Mouse (Mus musculus) gastrocnemius, adult 18-20 months (tissue): ENCODE measurements around the gene Crim1. TPM values are rescaled to one million over a fixed set of nuclear protein-coding genes. Genes with fewer than 3 reads are reported as not detected.

Experiments
- DNase-seq: peaks from one replicate; pipeline ENCODE4 v3.0.0; 2021; ENCODE audit warnings: low spot score
- total RNA-seq, 2 experiments: library from RNA; stranded (reverse); gene quantifications; 2 replicates each; pipeline ENCODE4 v1.2.3; 2021

The Crim1 gene
- total RNA-seq, 2 experiments from 2014 or later = 53.6 to 74.0 TPM

GRCm38 (mm10) chr17:78283271-78283992 is 83.4 kb downstream of the Crim1 start:
- no peak for DNase-seq

DNA sequence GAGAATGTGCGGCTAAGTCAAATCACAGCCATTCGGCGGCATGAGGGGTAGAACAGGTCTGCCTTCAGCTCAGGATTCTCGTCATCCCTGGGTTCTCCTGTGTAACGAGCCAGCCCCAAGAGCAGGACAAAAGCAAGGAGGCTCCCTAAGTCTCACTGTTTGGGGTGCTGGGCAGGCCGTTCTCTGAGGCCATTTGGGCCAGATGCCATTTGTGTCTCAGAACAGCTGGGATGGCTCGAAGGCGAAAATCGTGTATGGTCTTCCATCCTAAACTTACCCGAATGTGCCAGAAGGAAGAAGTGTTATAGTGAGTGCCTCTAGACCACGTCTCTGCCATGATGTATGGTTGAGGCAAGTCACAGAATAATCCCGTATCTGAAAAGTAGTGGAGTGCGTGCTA is 86.0 kb downstream of the Crim1 start:
- no peak for DNase-seq

DNA sequence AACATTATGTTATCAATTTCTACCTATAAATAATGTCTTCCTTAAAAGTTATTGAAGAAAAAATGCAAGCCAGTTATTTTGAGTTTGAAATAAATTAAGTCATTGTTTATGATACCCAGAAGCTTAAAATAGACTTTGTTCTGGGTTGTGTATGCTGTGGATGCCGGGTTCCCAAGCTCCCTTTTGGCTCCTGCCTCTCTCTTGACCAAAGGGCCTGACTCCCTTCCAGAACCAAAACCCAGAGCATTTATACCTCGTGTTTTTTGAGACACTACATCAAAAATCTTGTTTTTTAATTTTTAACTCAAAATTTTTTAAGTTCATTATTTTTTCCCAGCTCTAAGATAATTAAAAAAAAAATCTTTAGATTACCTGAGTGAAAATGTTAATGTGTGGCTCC is 87.3 kb downstream of the Crim1 start:
- DNase-seq = no peak

DNA sequence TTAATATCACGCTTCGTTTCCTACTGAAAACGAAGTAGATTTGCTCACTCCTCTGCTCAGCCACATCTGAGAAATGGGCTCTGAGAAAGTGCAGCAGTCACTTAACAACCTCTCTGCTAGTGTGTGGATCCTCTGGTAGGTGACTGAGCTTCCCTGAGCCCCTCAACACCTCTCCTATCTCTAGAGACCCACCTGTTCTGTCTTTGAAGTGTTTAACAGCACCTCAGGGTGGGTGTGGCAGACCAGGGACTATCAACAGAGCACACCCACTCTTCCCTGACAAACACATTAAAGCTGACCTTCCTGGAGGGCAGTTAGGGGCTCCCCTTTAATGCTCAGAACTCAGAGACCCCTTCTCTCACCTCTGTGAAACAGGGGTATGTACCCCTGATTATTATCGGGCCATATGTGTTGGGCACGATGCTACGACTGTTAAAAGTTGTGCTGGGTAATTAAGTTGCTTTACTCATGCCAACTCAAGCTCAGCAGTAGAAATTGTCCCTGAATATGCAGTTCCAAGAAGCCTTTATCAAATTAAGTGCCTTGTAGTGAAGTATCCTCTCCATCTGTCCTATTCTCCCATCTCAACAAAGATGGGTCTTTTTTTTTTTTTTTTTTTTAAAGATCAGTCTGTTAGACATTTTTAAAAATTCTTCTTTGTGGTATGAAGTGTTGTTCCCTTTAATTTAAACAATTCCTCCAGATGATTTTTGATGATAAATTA is 90.3 kb downstream of the Crim1 start:
- DNase-seq = no peak

- no peak for DNase-seq
Observed at GRCm38 (mm10) chr17:78291030-78291429, 91.0 kb downstream of the Crim1 start.

DNA sequence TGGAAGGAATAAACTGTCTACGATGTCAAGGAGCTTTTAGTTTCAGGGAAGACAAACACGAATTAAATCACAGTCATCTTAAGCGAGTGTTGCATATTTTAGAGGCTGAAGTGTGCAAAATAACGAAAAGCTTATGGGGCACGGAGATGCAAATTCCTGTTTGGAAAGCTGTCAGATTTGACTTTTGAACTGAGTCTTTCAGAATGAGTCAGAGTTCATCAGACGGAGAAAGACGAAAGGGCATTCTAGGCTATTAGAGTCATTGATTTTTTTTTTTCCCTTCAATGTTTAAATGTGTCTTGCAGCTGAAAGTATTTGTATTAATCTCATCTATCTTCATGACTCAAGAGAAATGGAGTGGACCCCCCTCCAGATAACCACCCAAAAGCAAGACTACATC is 92.3 kb downstream of the Crim1 start:
- DNase-seq = no peak

- DNase-seq = no peak
Observed at GRCm38 (mm10) chr17:78292827-78293488, 92.9 kb downstream of the Crim1 start.

- DNase-seq = no peak
Observed at GRCm38 (mm10) chr17:78295979-78296378, 95.9 kb downstream of the Crim1 start.

- no peak for DNase-seq
Observed at GRCm38 (mm10) chr17:78298140-78298539, 98.1 kb downstream of the Crim1 start.

DNA sequence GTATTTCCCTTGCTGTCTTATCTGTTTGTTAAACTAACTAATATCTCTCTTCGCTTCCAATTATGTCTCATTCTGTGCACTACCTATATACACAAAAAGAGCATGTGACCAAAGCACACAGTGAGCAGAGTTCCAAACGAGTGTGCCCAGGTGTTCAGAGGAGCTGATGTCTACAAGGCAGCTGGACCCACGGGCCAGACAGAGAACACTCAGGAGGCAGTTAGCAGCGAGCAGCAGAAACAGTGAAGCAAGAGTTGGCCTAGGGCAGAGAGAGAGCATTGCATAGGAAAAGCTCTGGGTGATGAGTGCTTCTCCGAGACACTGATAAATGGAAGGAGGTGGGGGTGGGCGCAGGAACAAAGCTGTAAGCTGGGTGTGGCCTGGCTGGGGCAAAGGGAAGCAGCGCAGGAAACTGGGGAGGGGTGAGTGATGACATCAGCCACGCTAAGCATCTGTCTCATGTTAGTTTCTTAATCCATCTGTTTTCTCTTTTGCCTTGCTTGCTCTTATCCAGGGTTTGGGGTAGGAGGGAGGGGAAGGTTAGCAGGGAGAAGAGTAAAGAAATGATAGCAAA is 99.0 kb downstream of the Crim1 start:
- no peak for DNase-seq

DNA sequence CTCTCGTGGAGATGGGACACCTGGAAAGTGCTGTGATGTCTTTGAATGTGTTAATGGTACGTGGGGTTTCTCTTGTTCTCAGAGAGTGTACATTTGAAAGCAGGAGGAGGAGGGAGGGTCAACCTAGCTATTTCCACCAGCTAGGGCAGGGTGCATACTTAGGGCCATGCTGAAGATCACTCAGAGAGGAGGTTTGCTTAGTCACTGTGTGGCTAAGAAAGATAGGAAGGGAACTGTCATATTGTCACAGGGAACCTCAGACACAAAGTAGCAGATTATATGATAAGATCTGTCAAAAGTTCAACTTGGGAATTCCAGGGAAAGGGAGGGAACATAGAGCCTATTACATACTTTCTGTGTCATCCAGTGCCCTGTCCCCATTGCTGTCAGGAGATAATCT is 103.0 kb downstream of the Crim1 start:
- no peak for DNase-seq

DNA sequence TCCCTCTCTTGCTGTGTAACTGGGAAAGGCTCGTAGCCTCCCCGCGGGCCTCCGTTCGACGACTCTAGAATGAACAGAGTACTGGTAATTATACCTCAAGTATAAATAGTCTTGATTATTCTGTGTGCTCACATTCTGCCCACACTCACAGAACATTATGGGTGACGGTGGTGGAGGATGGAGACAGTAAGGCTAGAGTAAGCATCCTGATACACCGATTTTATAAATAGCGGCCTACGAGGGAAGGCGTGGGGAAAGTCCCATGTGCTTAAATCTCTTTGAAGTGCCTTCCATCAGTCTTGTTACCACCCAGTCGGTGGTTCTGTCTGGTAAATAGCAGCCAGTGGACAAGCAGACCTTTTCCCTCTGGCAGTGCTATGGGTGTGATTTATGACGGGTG is 104.0 kb downstream of the Crim1 start:
- no peak for DNase-seq

- no peak for DNase-seq
Observed at GRCm38 (mm10) chr17:78306434-78306833, 106.4 kb downstream of the Crim1 start.

- DNase-seq = no peak
Observed at GRCm38 (mm10) chr17:78308221-78308620, 108.2 kb downstream of the Crim1 start.

DNA sequence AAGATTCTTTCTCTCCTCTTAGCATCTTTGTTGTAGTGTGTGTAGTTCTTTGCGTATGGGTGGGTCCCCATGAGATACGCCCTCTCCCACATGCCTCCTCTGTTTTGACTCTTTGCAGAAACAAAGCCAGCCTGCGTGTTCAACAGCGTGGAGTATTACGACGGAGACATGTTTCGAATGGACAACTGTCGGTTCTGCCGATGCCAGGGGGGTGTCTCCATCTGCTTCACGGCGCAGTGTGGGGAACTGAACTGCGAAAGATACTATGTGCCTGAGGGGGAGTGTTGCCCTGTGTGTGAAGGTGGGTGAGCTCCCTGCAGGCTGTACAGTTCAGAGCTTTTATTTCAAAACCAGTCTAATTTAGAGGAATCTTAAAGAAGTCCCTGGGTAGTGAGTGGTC is 113.0 kb downstream of the Crim1 start:
- DNase-seq = no peak

DNA sequence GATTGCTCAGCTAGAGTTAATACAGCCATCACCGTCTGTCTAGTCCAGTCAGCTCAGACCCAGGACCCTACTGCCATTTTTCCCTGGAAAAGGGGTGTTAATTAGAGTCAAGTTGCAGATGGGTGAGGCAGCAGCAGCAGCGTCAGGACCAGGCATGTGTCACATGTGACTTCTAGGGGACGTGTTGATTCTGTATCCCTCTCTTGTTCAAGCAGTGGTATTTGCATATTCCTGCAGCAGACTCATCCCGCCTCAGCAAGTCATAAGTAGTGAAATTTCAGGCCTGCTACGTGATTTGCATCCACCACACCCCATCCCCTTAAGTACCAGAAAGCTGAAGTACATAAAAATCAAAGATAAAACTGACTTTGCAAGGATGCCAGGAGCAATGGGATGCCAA is 113.6 kb downstream of the Crim1 start:
- no peak for DNase-seq

DNA sequence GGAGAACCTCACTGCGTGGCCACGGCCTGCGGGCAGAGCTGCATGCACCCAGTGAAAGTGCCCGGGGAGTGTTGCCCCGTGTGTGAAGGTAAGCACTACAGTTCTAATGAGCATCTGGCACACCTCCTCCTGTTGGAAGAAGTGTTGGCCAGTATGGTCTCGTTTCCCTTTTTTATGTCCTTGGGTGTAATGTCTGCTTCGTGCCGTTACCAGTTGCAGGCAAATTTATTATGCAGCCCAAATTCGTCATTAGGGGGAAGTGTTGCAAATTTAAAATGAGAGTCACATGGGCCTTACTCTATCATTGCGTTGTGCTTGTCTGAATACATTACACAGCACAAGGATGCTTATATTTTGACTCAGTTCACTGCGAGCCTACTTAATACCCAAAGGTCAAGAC is 115.6 kb downstream of the Crim1 start:
- DNase-seq = no peak

- no peak for DNase-seq
Observed at GRCm38 (mm10) chr17:78317381-78317780, 117.3 kb downstream of the Crim1 start.

DNA sequence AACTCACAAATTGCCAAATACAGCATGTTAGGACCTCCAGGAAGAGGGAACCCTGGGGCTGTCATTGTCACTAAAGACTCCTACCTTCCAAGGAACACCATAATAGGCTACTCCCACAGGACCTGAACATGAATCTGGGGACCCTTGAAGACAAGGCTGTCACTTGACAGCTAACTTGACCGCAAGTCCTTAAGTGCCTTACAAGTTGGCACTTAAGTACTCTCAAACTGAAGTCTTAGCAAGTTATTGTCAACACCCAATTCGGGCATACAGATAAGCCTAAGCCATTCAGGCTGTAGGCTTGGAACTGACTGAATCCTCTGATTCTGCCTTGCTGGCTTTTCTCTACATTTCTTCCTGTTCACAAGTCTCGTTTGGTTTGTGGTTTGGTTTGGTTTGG is 118.8 kb downstream of the Crim1 start:
- DNase-seq = no peak

- no peak for DNase-seq
Observed at GRCm38 (mm10) chr17:78321216-78321835, 121.3 kb downstream of the Crim1 start.

GRCm38 (mm10) chr17:78322369-78323335 is 122.6 kb downstream of the Crim1 start:
- DNase-seq = no peak
